Mouse (Mus musculus) heart, postnatal 0 days (tissue): ENCODE data around the gene Ankrd17.

ENCODE experiments used
- CTCF ChIP-seq: IDR thresholded peaks from 2 replicates; pipeline ENCODE4 v1.5.1; 2016; ENCODE audit warnings: antibody characterized with exemption, control low read depth, low read depth
- EP300 ChIP-seq: IDR thresholded peaks from 2 replicates; pipeline ENCODE4 v1.6.1; 2016; ENCODE audit warnings: antibody characterized with exemption, low read depth

GRCm38 (mm10) chr5:90370401-90370800 lies 4.0 kb upstream of the Ankrd17 start:
- TF ChIP-seq CTCF (no peak), EP300 (no peak)
